Mouse (Mus musculus) brain, adult 2 months (tissue): ENCODE measurements around the gene Ccn2.

Source experiments
- DNase-seq: peaks from one replicate; pipeline ENCODE4 v3.0.0; 2011; ENCODE audit warnings: low read depth, low spot score

Gene Ccn2

GRCm38 (mm10) chr10:24641416-24642140 lies 46.3 kb downstream of the Ccn2 start:
- no peak for DNase-seq

- DNase-seq, result peak; percentile 11
Observed at GRCm38 (mm10) chr10:24642796-24643580, 47.7 kb downstream of the Ccn2 start.

- no peak for DNase-seq
Observed at GRCm38 (mm10) chr10:24645169-24645568, 49.9 kb downstream of the Ccn2 start.
